Mouse (Mus musculus) limb, embryonic 14.5 days (tissue): ENCODE data around the gene Zmat5. TPM values are rescaled to one million over a fixed set of nuclear protein-coding genes. Genes with fewer than 3 reads are reported as not detected.

Experiments
- ATAC-seq: fragments of 200-750 bp; cut with Nextera tagmentation; 2 replicates; pipeline ENCODE4 v1.8.0; 2017; ENCODE audit warnings: low read depth, moderate number of reproducible peaks, moderate TSS enrichment; ENCODE audit not compliant: low FRiP score
- DNase-seq: peaks from one replicate; pipeline ENCODE4 v3.0.0-alpha.2; 2015; ENCODE audit warnings: low spot score
- H3K27ac ChIP-seq: fragments of 300-500 bp; sonication (generic); replicated peaks from 2 replicates; pipeline ENCODE4 v1.5.1; 2014; ENCODE audit warnings: low read depth, mild to moderate bottlenecking, low read length, moderate library complexity, mixed read lengths
- H3K27me3 ChIP-seq: fragments of 300-500 bp; sonication (generic); 2 replicates; pipeline ENCODE4 v1.6.1; 2014; ENCODE audit warnings: low read length, mixed read lengths; ENCODE audit not compliant: control insufficient read depth, insufficient read depth
- H3K36me3 ChIP-seq: fragments of 300-500 bp; sonication (generic); 2 replicates; pipeline ENCODE4 v1.6.1; 2014; ENCODE audit warnings: mild to moderate bottlenecking, low read length, moderate library complexity, mixed read lengths; ENCODE audit not compliant: control insufficient read depth, insufficient read depth
- H3K4me1 ChIP-seq: fragments of 300-500 bp; sonication (generic); 2 replicates; pipeline ENCODE4 v1.6.1; 2014; ENCODE audit warnings: antibody characterized with exemption, low read length, mixed read lengths; ENCODE audit not compliant: control insufficient read depth, insufficient read depth
- H3K4me2 ChIP-seq: fragments of 300-500 bp; sonication (generic); replicated peaks from 2 replicates; pipeline ENCODE4 v1.6.1; 2014; ENCODE audit warnings: low read depth, mild to moderate bottlenecking, low read length, moderate library complexity; ENCODE audit not compliant: severe bottlenecking
- H3K4me3 ChIP-seq: fragments of 300-500 bp; sonication (generic); replicated peaks from 2 replicates; pipeline ENCODE4 v1.5.1; 2014; ENCODE audit warnings: low read length
- H3K9ac ChIP-seq: fragments of 300-500 bp; sonication (generic); 2 replicates; pipeline ENCODE4 v1.6.1; 2014; ENCODE audit warnings: mild to moderate bottlenecking, low read depth, low read length, moderate library complexity; ENCODE audit not compliant: severe bottlenecking
- H3K9me3 ChIP-seq: fragments of 300-500 bp; sonication (generic); 2 replicates; pipeline ENCODE4 v1.6.1; 2016; ENCODE audit warnings: low read length; ENCODE audit not compliant: control insufficient read depth
- POLR2A ChIP-seq: fragments of 200-500 bp; IDR thresholded peaks from 2 replicates; pipeline ENCODE4 v1.8.0; 2012; ENCODE audit warnings: inconsistent platforms, mild to moderate bottlenecking, moderate library complexity, borderline replicate concordance; ENCODE audit not compliant: insufficient read depth, insufficient read length; ENCODE audit errors: extremely low read depth
- WGBS: fragments of 180-500 bp; shearing (Covaris S2); extraction: QIAGEN DNeasy Blood & Tissue Kit; methylation state at CpG from one replicate; pipeline ENCODE4 v1.1.7; 2014; 5-methylcytosine and 5-hydroxymethylcytosine counted together
- polyA plus RNA-seq, 2 experiments: library from polyadenylated mRNA; depleted of rRNA in 1 of 2; stranded (reverse) in 1 of 2; unstranded in 1 of 2; fragments of >200 nt; fragmentation: Nextera tagmentation in 1 of 2; extraction: Ambion mirVana in 1 of 2; gene quantifications; 2 replicates each; pipeline versions ENCODE4 v1.2.1 to v1.2.3; 2012 to 2014

Gene Zmat5
- polyA plus RNA-seq, 2 experiments: 42.1 to 56.4 TPM

DNA sequence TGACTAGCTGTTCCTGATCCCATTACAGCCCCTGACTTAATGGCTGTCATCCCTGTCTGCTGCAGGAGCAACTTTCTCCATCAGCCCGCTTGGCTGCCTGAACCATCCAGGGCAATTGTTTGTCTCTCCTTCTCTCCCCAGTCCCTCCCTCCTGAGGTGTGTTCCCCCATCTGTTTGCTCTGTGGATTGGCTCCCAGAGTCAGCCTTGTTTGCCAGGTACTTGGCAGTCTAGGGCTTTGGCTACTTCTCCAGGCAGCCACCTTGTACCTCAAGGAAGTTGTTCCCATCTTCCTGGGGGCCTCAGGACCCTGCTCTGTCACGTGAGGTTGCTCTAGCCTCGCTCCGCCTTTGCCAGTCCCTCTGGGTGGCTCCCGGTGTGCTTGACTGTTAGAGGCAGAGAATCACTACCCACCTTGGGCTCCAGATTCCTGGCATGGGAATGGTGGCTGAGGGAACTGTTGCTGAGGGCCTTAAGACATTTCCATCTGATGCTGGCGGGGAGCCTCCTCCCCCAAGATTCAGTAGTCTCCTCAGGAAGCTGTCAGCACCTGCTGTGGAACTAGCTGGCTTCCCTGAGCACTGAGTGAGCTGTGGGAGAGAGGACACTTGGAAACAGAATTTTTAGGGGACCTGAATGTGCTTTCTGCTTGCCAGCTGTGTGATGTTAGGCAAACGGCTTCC lies 16.6 kb downstream of the Zmat5 start:
- H3K9ac ChIP-seq: no peak overlapping the region
- WGBS: 38% methylated on average over 7 of the region's 7 CpGs

DNA sequence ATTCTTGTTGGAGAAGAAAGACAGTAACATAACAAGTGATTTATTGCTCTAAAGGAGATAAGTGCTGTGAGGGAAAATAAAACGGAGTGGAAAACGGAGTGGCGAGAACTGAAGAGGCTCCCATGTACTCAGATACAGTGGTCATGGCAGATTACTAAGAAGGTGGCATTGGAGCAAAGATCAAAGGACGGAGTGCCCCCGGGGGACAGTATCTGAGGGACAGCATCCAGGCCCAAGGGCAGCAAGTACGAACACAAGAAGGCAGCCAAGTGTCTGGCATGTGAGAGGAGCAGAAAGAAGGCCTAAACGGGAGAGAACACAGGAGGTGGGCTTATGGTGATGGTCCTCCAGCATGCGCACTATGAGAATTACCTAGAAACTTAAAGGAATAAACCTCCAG lies 17.2 kb downstream of the Zmat5 start:
- 76% methylated on average over 8 of the region's 8 CpGs for WGBS
- Histone ChIP-seq H3K4me1 (peaks cover 9% of the 10 kb centered on the region), H3K9me3 (no peaks in the 10 kb centered on the region), H3K36me3 (peaks cover 31% of the 10 kb centered on the region), H3K27me3 (no peaks in the 10 kb centered on the region), H3K27ac (no peak overlapping the region), H3K4me3 (no peak overlapping the region), H3K9ac (no peak overlapping the region), H3K4me2 (no peak overlapping the region)
- no peak for TF ChIP-seq POLR2A
- no peak for DNase-seq
- ATAC-seq: no peak

More for the DNA sequence above, 16.6 kb downstream of the Zmat5 start:
- Histone ChIP-seq H3K4me1 (peaks cover 9% of the 10 kb centered on the region), H3K27ac (no peak overlapping the region), H3K4me2 (no peak overlapping the region), H3K4me3 (no peak overlapping the region), H3K27me3 (no peaks in the 10 kb centered on the region), H3K9me3 (no peaks in the 10 kb centered on the region), H3K36me3 (peaks cover 31% of the 10 kb centered on the region)
- DNase-seq: no peak
- TF ChIP-seq POLR2A: no peak
- no peak for ATAC-seq

DNA sequence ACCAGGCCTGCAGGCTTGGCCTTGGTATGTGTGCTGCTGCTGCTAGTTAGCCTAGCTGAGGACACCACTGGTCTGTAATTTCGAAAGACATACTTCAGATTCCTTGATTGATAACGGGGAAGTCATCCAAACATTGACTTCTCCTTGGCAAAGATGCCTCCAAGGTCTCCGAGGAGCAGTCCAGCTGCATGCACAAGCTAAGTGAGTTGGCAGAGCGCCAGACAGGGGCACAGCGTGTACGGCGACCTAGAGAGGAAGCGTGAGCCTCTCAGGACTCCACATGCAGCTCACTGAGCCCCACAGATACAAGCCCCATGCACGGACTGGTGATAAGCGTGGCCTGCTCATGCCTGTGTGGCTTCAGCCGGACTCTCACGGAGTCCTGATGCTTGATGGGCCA lies 25.1 kb downstream of the Zmat5 start:
- no peak overlapping the region for H3K27ac ChIP-seq
- TF ChIP-seq POLR2A: no peak
- ATAC-seq (no peak), DNase-seq (peak; percentile 19)
- WGBS: 53% methylated on average over 12 of the region's 12 CpGs
- no peak overlapping the region for H3K4me2 ChIP-seq
- H3K4me1 ChIP-seq: no peaks in the 10 kb centered on the region
- H3K36me3 ChIP-seq: peaks cover 31% of the 10 kb centered on the region
- no peak overlapping the region for H3K9ac ChIP-seq
- H3K9me3 ChIP-seq: no peaks in the 10 kb centered on the region
- H3K4me3 ChIP-seq: no peak overlapping the region
- H3K27me3 ChIP-seq: no peaks in the 10 kb centered on the region

DNA sequence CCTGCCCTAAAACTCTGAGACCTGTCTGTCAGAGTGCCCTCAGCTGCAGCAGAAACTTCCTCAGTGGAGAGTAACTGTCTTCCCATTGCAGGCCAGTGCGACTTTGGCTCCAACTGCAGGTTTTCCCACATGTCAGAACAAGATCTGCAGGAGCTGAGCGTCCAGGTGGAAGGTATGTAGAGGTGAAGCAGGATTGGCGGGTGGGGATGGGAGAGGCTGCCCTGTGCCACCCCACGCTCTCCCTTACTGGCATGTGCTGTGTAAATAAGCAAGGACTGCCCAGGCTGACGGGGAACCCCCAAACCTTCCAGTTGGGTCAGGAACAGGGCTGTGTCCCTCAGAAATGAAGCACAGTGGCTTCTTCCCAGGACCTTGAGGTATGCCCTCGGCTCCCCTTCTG lies 25.6 kb downstream of the Zmat5 start:
- Histone ChIP-seq H3K4me1 (no peaks in the 10 kb centered on the region), H3K9me3 (no peaks in the 10 kb centered on the region), H3K4me3 (no peak overlapping the region), H3K4me2 (no peak overlapping the region), H3K36me3 (peaks cover 26% of the 10 kb centered on the region), H3K9ac (no peak overlapping the region), H3K27ac (no peak overlapping the region), H3K27me3 (no peaks in the 10 kb centered on the region)
- 75% methylated on average over 6 of the region's 6 CpGs for WGBS
- ATAC-seq (no peak), DNase-seq (no peak)
- no peak for TF ChIP-seq POLR2A

DNA sequence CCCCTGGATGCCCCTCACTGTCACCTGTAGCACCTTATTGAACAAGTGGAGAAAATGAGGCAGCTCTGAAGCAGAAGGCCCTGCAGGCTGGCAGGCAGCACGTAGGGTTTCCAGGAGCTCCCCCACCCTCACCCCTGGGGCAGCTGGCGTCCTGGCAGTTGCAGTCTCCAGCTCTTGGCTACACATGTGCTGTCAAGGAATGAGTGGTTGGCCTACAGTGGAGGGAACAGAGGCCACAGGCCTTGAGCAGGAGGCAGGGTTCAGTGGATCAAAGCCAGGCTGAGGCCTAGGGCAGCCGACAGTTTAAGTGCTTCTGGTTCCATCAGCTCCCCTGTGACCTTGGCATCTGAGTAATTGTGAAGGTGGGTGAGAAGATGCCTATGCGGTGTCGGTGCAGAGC lies 26.4 kb downstream of the Zmat5 start:
- Histone ChIP-seq H3K4me2 (no peak overlapping the region), H3K4me1 (no peaks in the 10 kb centered on the region), H3K4me3 (no peak overlapping the region), H3K36me3 (peaks cover 19% of the 10 kb centered on the region), H3K27me3 (no peaks in the 10 kb centered on the region), H3K9ac (no peak overlapping the region), H3K27ac (no peak overlapping the region), H3K9me3 (no peaks in the 10 kb centered on the region)
- DNase-seq (no peak), ATAC-seq (no peak)
- WGBS: 64% methylated on average over 5 of the region's 5 CpGs
- TF ChIP-seq POLR2A: no peak
